Mouse (Mus musculus) retina, postnatal 7 days (tissue): ENCODE data around the gene Tmem183a.

Experiments used
- DNase-seq: peaks from one replicate; pipeline ENCODE4 v3.0.0-alpha.2; 2012; ENCODE audit warnings: low read depth, low spot score

Tmem183a gene

DNA sequence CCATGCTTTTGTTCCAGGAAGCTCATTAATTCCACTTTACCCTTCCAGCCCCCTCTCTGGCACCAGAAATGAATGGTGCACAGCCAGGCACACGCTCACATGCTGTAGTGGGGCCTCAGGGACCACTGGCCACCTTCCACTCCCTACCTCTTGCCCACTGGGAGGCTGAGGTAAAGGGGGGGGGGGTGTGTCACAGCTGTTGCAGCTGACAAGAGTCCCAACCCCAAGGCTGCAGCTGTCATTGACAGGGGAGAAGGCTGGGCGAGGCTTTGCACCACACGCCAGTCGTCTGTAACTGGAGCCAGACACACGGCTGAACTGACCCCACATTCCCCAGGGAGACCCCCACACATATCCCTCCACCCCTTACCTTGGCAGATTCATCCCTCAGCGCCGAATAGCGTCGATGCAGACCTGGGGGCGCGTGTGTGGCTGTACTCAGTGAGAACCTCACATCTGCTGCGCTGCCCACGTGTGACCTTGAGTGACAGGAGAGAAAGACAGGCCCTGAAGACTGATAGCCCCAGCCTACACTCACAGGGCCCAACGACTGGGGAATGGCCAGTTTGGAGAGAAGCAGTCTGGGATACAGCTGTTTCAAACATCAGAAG lies 41.0 kb downstream of the Tmem183a start:
- DNase-seq: no peak

- DNase-seq: no peak
Observed at GRCm38 (mm10) chr1:134318261-134318660, 43.5 kb downstream of the Tmem183a start.

DNA sequence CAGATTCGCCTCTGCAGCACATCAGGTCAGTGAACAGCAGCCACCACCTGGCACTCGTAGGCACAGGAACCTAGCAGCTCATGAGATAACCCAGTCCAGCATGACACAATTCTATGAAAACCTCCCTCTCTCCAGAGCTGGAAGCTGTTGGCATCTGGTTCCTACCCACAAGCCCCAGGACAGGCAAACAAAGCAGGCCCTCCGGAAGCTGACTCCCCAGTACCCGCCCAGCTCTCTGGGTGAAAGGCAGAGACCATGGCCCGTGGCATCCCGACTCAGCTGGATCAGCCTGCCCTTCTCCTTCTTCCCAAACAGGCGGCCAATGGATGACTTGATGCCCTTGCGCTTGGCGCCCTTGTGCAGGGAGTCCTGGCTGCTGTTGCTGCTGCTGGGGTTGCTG lies 45.4 kb downstream of the Tmem183a start:
- no peak for DNase-seq

DNA sequence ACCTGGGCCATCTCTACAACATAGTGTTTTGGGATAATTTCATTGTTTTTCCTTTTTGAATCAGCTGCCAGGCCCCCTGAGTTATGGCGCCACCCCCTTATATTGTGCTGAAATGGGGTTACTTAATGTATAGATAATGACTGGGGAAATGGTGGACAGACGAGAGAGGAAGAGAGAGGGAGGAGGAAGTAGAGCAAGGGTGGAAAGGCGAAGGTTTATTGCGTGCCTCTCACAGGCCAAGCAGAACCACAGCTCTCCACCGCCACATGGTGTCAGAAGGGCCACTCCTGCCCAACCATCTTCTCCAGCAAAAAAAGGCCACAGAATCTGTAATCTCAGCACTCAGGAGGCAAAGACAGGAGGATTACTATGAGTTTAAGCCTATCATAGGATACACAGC lies 46.6 kb downstream of the Tmem183a start:
- DNase-seq: no peak

DNA sequence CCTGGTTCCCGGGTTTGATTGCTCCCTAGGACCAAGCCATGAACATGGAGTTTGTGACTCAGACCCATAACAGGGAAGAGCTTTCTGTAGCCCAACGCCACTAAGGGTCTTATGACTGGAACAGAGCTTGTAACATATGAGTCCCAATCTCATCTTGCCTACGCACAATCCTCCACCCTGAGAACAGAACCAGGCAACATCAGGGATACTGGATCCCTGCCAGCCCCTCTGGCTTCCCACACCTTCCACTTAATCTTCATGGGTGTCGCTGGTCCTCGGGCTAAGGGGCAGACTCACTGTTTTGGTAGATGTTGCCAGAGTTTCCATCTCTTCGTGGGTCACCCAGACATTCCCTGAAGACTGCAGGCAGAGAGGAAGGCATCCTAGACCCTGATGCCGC lies 50.0 kb downstream of the Tmem183a start:
- DNase-seq: no peak

DNA sequence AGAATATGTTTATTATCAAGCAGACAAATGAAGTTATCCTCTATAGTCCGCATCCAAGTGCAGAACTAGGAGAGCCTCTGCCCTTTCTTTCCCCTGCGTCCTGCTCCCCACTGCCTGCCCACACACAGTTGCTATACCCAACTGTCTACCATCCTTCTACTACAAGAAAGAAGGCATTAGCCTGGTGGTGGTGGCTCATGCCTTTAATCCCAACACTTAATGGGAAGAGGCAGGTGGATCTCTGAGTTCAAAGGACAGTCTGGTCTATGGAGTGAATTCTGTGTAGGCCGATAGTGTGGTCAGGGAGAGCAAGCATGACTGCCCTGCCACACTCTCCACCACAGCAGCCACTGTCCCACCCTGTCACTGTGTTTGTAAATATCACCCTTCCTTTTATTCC lies 51.0 kb downstream of the Tmem183a start:
- no peak for DNase-seq

GRCm38 (mm10) chr1:134310291-134310690 lies 51.5 kb downstream of the Tmem183a start:
- no peak for DNase-seq

DNA sequence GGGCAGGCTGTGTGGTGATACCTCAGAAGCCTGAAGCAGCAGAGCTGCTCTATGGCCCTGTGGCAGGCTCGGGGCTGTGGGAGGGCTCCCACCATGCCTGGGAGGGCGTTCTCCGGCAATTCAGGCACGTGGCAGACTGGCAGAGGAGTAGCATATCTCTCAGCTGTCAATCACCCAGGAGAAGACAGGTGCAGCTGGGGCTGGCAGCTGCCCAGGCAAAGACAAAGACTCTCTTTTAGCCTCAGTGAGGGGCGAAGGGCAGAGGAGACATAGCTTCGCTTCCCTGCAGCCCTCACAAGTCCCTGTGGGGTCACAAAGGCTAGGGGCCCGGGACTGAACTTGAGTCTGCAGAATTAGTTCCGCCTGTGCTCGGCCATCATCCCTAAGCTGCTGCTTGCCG lies 54.4 kb downstream of the Tmem183a start:
- no peak for DNase-seq

DNA sequence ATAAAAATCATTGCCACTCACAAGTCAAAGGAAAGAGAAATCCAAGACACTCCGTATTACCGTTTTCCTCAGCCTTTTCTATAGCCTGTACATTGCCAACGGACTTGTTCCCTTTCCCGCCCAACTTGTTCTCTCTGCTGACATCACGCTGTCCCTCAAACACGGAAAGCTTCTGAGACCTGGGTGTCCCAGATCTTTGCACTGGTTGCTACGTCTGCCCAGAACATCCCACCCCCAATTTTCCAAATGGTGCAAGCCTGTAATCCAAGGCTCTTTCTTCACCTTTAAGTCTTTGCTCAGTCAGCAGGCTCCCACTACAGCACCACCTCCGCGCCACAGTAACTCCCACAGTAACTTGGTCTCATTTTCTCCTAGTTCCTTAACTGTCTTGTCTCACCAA lies 56.8 kb downstream of the Tmem183a start:
- DNase-seq: no peak

DNA sequence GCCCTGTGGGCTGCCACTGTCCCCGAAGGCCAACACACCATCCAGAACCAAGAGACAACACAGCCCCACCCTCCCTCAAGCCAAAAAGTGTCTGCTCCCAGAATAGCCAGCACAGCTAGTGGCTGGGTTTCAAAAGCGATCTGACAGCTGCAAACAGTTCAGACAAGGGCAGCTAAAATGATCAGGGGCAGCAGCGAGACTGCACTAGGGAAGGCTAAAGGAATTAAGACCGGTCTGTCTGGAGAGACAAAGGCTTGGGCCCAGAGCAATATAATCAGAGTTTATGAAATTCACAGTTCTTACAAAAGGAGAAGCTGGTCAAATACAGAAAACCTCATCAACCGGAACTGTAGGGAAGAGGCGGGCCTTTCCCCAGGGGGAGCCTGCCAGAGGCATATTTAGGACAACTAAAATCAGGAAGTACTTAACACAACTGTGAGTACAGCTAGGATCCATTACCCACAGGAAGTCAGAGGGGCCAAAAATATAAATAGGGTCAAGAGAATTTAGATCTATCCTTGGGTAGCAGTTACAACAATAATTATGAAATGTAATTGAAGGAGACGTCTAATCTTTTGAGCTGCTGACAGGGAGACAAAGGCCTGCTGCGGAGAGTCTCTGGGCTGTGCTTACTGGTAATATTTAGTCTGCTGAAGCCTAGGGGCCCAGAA lies 59.1 kb downstream of the Tmem183a start:
- no peak for DNase-seq

DNA sequence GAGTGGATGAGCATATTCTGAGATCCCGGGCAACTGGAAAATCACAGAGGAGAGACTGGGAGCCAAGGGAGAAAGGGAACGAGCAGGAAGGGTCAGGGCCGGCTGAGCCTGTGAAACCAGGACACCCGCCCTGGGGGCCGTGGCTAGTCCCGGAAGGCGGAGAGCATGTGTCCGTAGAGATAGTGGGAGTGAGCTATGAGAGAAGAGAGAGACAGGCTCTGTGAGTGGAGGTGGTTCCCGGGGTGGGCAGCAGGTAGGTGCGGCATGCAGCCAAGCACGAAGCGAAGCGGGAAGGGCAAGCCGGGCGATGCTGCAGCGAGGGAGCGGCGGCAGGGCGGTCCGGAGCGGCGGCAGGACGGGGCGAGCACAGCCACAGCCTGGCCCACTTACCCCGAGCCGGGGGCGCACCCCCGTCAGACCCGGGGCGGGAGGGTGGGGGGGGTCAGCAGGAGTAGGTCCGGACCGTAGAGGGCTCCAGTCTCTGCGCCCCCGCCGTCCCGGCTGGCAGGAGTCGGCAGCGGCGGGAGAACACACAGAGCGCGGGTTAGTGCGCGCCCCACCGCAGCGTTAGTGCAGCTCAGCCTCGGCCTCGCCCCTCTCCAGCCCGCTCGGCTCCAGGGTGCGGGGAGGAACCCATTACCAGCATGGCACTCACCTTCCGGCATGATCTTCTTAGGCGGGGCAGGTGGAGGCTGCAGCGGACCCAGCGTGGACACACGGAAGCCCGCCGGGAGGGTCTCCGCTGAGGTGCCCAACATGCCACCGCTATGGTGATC lies 63.0 kb downstream of the Tmem183a start:
- no peak for DNase-seq

DNA sequence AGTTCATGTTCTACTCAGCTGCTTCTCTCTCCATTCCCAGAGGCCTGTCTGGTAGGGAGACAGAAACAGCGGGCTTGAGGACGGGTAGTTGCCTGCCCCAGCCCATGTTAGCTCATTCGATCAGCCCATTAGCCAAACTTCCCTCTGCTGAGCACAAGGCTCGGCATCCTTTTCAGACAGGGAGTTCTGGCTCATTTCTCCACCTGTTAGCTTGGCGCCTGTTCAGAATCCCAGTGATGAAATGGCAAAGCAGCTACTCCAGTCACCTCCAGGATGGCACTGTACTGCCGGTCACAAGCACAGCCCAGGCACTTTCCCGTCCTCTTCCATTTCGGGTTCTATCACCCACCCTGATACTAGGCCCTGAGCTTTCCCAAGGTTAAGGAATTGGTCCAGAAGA lies 64.5 kb downstream of the Tmem183a start:
- no peak for DNase-seq
